Mouse (Mus musculus): ENCODE results near the gene Rtn4rl1. TPM values are rescaled to one million over a fixed set of nuclear protein-coding genes. Genes with fewer than 3 reads are reported as not detected.
"Not testable (repeated sequence)": the region's sequence is repeated elsewhere in the genome, so short reads cannot be mapped to it uniquely, and the experiment has no call there.

Rtn4rl1 gene
- polyA plus RNA-seq, 1 experiment from 2014 or later = 2.0 TPM

DNA sequence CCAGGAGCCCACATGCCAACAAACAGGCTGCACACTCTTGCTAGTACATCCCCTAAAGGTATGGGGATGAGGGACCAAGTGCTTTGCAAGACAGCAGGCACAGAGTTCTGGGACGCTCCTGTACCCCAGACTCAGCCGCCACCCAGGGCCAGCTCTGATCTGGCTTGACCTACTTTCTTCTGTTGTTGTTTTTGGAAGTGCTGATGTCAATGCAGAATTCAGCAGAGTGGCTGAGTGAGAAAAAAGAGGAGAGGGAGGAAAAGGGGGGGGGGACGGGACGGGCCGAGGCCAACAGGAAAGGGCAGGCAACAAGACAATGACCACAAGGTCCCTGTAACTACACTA lies 86.5 kb downstream of the Rtn4rl1 start:
- ATAC-seq (replicated peaks; ENCODE audit: low FRiP score, low TSS enrichment, low read depth) = no peak
- no peak overlapping the region for H3K9ac ChIP-seq (ENCODE audit: low read length)

DNA sequence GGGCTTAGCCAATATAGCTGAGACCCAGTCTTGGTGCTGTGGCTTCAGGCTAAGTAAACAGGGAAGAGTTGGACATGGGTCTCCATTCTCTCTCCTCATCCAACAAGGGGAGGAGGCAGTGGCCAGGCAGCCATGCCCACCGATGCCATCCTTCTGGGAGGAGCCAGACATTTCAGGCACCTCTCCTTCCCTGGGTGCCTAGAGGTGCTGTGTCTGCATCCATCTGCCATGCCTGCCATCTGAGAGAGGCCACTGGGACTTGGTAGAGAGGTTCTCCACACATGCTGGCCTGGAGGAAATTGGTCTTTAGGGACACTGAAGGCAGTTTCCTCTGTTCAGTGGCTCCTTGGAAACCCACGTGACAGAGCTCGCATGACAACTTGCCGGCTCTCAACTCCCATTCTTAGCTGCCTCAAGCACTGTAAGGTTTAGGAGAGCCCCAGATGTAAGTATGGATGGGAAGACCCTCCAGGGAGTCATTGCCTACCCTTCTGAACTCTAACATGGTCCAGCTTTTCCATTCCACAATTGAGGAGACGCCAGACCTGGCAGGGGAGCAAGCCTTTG lies 86.9 kb downstream of the Rtn4rl1 start:
- ATAC-seq (replicated peaks; ENCODE audit: low FRiP score, low TSS enrichment, low read depth) (no peak), DNase-seq (ENCODE audit: low spot score) (no peak)
- no peak overlapping the region for H3K9ac ChIP-seq (ENCODE audit: low read length)
- H3K36me3 ChIP-seq (ENCODE audit: control insufficient read depth, insufficient read depth, low read length) = no peaks in the 10 kb centered on the region
- no peak overlapping the region for H3K4me3 ChIP-seq (ENCODE audit: low read depth, low read length)
- WGBS = 65% methylated on average over 5 of the region's 5 CpGs
- H3K27ac ChIP-seq (ENCODE audit: low read depth) = no peak overlapping the region
- peaks cover 37% of the 10 kb centered on the region for H3K27me3 ChIP-seq (replicated peaks; ENCODE audit: control insufficient read depth, insufficient read depth, low read length)
- H3K4me1 ChIP-seq (replicated peaks; ENCODE audit: control insufficient read depth, insufficient read depth, low read length) = peaks cover 12% of the 10 kb centered on the region; the same call in 1 of the 2 replicates
- no peak overlapping the region for H3K4me2 ChIP-seq (ENCODE audit: low read length)
- no peaks in the 10 kb centered on the region for H3K9me3 ChIP-seq (ENCODE audit: control insufficient read depth, low read length)

More for the DNA sequence above, 86.5 kb downstream of the Rtn4rl1 start:
- H3K4me3 ChIP-seq (ENCODE audit: low read depth, low read length) = no peak overlapping the region
- no peaks in the 10 kb centered on the region for H3K9me3 ChIP-seq (ENCODE audit: control insufficient read depth, low read length)
- H3K4me2 ChIP-seq (ENCODE audit: low read length) = no peak overlapping the region
- H3K36me3 ChIP-seq (ENCODE audit: control insufficient read depth, insufficient read depth, low read length) = no peaks in the 10 kb centered on the region
- peaks cover 37% of the 10 kb centered on the region for H3K27me3 ChIP-seq (replicated peaks; ENCODE audit: control insufficient read depth, insufficient read depth, low read length)
- H3K27ac ChIP-seq (ENCODE audit: low read depth) = no peak overlapping the region
- 66% methylated on average over 5 of the region's 5 CpGs for WGBS
- no peak for DNase-seq (ENCODE audit: low spot score)
- H3K4me1 ChIP-seq (replicated peaks; ENCODE audit: control insufficient read depth, insufficient read depth, low read length) = peaks cover 15% of the 10 kb centered on the region

DNA sequence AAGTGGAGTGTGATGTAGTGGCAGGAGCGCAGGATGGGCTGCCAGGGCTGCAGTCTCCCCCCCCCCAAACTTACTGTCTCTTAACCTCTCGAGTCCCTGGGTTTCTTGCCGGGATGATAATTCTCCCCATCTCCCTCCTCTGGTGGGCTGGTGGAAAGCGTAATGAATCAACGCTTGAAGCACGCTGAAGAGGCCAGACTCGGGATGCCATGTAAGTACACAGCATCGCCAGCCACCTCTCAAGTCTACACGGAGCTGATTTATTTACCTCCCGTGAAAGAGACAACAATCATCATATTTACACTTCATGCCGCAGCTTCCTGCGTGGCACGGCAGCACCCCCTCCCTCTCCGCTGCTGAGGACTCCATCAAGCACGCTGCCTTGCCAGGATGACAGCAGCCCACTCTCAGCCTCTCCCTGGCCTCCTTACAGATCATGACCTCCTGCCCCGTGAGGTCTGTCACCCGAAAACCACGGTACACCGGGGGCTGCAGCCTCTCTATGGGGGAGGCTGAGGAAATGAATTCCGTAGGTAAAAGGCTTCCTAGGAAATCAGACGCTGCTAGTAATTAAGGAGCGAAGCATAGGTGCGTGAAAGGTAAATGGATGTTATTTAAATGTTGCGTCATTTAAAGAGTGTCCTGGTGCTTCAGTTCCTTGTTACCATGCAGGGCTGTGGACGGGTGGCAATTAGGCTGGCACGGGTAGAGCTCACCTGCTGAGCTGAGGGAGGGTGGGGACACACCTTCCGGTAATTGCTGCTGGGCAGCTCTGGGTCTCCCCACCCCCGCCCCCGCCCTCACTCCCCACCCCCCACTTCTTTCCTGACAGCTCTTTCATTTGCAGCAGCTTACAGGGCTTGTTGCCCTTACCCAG lies 88.0 kb downstream of the Rtn4rl1 start:
- no peak for DNase-seq (ENCODE audit: low spot score)
- H3K4me1 ChIP-seq (replicated peaks; ENCODE audit: control insufficient read depth, insufficient read depth, low read length) = peaks cover 12% of the 10 kb centered on the region; the same call in 1 of the 2 replicates
- WGBS = 7% methylated on average over 29 of the region's 29 CpGs
- no peak overlapping the region for H3K9ac ChIP-seq (ENCODE audit: low read length)
- H3K9me3 ChIP-seq (ENCODE audit: control insufficient read depth, low read length) = no peaks in the 10 kb centered on the region
- H3K4me2 ChIP-seq (ENCODE audit: low read length) = peak overlapping the region; percentile 23
- peak overlapping the region; percentile 8; the same call in 1 of the 2 replicates for H3K4me3 ChIP-seq (ENCODE audit: low read depth, low read length)
- no peak overlapping the region for H3K27ac ChIP-seq (ENCODE audit: low read depth)
- ATAC-seq (replicated peaks; ENCODE audit: low FRiP score, low TSS enrichment, low read depth) = no peak
- no peaks in the 10 kb centered on the region for H3K36me3 ChIP-seq (ENCODE audit: control insufficient read depth, insufficient read depth, low read length)
- H3K27me3 ChIP-seq (replicated peaks; ENCODE audit: control insufficient read depth, insufficient read depth, low read length) = peaks cover 37% of the 10 kb centered on the region

DNA sequence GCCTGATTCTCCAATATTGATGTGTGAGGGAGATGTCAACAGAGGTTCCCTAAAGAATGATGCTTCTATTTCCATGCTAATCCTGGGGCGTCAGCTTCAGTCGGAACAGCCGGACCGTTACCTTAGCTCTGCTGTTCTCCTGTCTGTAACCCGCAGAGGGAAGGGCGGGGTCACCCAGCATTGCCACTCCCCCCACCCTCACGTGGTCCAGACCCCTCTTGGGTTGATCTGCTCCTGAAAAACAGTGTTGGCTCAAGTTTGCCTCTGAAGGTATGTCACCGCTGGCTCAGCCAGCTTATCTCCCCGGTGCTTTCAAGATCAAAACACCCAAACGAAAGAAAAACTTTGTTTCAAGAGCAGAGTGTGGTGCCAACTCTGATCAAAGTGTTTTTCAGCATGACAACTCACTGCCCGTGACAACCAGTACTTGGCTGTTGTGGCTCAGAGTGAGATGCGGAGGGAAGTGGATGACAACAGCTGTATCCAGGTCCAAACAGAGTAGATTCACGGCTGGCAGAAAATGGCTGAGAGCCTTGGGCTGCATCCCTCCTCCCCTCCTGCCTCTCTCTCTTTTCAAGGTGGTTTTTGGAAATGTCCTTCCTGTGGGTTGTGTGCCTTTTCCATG lies 89.0 kb downstream of the Rtn4rl1 start:
- Histone ChIP-seq H3K9me3 (ENCODE audit: control insufficient read depth, low read length) (no peaks in the 10 kb centered on the region), H3K27ac (ENCODE audit: low read depth) (no peak overlapping the region), H3K9ac (ENCODE audit: low read length) (no peak overlapping the region), H3K4me1 (replicated peaks; ENCODE audit: control insufficient read depth, insufficient read depth, low read length) (peaks cover 12% of the 10 kb centered on the region; the same call in 1 of the 2 replicates), H3K27me3 (replicated peaks; ENCODE audit: control insufficient read depth, insufficient read depth, low read length) (peaks cover 37% of the 10 kb centered on the region), H3K4me2 (ENCODE audit: low read length) (peak overlapping the region; percentile 23; the same call in 1 of the 2 replicates), H3K4me3 (ENCODE audit: low read depth, low read length) (no peak overlapping the region), H3K36me3 (ENCODE audit: control insufficient read depth, insufficient read depth, low read length) (no peaks in the 10 kb centered on the region)
- WGBS = 10% methylated on average over 13 of the region's 13 CpGs
- no peak for ATAC-seq (replicated peaks; ENCODE audit: low FRiP score, low TSS enrichment, low read depth)
- no peak for DNase-seq (ENCODE audit: low spot score)

DNA sequence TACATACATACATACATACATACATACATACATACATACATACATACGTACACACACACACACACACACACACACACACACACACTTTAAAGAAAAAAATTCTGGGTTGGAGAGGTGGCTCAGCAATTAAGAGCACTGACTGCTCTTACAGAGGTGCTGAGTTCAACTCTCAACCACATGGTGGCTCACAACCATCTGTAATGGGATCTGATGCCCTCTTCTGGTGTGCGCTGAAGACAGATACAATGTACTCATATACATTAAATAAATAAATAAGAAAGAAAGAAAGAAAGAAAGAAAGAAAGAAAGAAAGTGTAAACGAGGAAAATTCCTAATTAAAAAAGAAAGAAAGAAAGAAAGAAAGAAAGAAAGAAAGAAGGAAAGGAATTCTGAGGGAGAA lies 90.2 kb downstream of the Rtn4rl1 start:
- not testable (repeated sequence) for ATAC-seq (replicated peaks; ENCODE audit: low FRiP score, low TSS enrichment, low read depth); H3K36me3 ChIP-seq (ENCODE audit: control insufficient read depth, insufficient read depth, low read length); H3K4me2 ChIP-seq (ENCODE audit: low read length); H3K9ac ChIP-seq (ENCODE audit: low read length); H3K27ac ChIP-seq (ENCODE audit: low read depth); DNase-seq (ENCODE audit: low spot score); H3K4me3 ChIP-seq (ENCODE audit: low read depth, low read length); H3K9me3 ChIP-seq (ENCODE audit: control insufficient read depth, low read length)
- Histone ChIP-seq H3K27me3 (replicated peaks; ENCODE audit: control insufficient read depth, insufficient read depth, low read length) (peaks cover 37% of the 10 kb centered on the region), H3K4me1 (replicated peaks; ENCODE audit: control insufficient read depth, insufficient read depth, low read length) (peaks cover 12% of the 10 kb centered on the region; the same call in 1 of the 2 replicates)
- 69% methylated on average over 3 of the region's 3 CpGs for WGBS

DNA sequence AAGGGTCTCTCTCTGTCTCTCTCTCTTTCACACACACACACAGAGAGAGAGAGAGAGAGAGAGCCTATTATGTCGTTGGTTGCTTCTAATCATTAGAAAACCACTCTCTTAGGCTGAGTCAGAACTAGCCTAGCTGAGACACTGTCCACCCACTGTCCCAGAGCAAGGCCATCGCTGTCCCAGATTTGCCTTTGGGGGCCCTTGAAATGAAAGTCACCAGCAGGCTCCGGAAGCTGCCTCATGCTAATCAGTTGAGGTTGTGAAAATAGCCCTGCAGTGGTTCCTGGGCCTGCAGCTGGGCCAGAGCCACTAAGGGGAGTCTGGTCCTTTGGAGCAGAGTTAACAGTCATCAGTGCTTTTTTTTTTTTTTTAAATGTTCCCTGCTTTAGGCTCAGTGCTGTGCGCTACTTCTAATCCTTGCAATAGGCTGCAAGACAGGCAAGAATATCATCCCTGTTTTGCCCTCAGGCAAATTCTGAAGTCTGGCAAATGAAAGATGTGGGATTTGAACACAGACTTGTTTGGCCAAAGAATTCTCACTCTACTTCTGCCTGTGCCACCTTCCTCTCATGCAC lies 92.4 kb downstream of the Rtn4rl1 start:
- no peak overlapping the region for H3K4me3 ChIP-seq (ENCODE audit: low read depth, low read length)
- H3K27me3 ChIP-seq (replicated peaks; ENCODE audit: control insufficient read depth, insufficient read depth, low read length) = peaks cover 27% of the 10 kb centered on the region
- no peak overlapping the region for H3K27ac ChIP-seq (ENCODE audit: low read depth)
- H3K9ac ChIP-seq (ENCODE audit: low read length) = no peak overlapping the region
- WGBS = 47% methylated on average over 4 of the region's 4 CpGs
- H3K4me1 ChIP-seq (replicated peaks; ENCODE audit: control insufficient read depth, insufficient read depth, low read length) = peaks cover 9% of the 10 kb centered on the region; the same call in 1 of the 2 replicates
- H3K9me3 ChIP-seq (ENCODE audit: control insufficient read depth, low read length) = no peaks in the 10 kb centered on the region
- no peak overlapping the region for H3K4me2 ChIP-seq (ENCODE audit: low read length)
- no peaks in the 10 kb centered on the region for H3K36me3 ChIP-seq (ENCODE audit: control insufficient read depth, insufficient read depth, low read length)
- no peak for ATAC-seq (replicated peaks; ENCODE audit: low FRiP score, low TSS enrichment, low read depth)
- DNase-seq (ENCODE audit: low spot score) = no peak

DNA sequence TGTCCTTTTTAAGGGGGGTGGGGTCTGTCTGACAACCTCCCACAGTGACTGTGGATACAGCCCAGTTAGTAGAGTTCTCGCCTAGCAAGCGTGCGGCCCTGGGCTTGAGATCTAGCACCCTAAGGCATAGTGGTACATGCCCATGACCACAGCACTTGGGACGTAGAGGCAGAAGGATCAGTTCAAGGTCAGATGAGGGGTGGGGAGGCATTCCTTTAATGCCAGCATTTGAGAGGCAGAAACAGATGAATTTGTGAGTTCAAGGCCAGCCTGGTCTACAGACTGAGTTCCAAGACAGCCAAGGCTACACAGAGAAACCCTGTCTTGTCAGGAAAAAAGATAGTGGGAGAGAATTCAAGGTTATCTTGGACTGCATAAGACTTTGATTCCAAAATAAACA lies 93.3 kb downstream of the Rtn4rl1 start:
- no peak for ATAC-seq (replicated peaks; ENCODE audit: low FRiP score, low TSS enrichment, low read depth)
- 81% methylated on average over 4 of the region's 4 CpGs for WGBS

DNA sequence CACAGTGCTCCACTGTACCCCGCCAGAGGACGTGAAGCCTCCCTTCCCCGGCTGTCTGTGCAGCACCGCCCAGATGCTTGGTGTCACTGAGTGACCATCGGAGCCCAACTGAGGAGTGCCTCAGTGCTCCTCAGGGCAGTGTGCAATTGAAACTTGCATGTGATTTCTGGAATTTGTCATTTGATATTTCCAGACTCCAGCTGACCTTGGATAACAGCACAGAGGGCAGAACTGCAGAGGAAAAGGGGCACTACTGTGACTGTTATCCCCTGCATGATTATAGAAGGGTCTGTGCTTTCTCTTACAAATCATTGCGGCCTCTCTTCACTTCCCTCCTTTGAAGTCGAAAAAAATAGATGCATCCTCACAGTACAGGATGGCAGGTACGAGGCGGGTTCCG lies 94.4 kb downstream of the Rtn4rl1 start:
- H3K4me1 ChIP-seq (replicated peaks; ENCODE audit: control insufficient read depth, insufficient read depth, low read length) = peaks cover 3% of the 10 kb centered on the region; the same call in 1 of the 2 replicates
- H3K9ac ChIP-seq (ENCODE audit: low read length) = no peak overlapping the region
- DNase-seq (ENCODE audit: low spot score) (no peak), ATAC-seq (replicated peaks; ENCODE audit: low FRiP score, low TSS enrichment, low read depth) (no peak)
- no peaks in the 10 kb centered on the region for H3K36me3 ChIP-seq (ENCODE audit: control insufficient read depth, insufficient read depth, low read length)
- no peak overlapping the region for H3K4me3 ChIP-seq (ENCODE audit: low read depth, low read length)
- H3K9me3 ChIP-seq (ENCODE audit: control insufficient read depth, low read length) = no peaks in the 10 kb centered on the region
- 79% methylated on average over 10 of the region's 10 CpGs for WGBS
- no peak overlapping the region for H3K4me2 ChIP-seq (ENCODE audit: low read length)
- no peak overlapping the region for H3K27ac ChIP-seq (ENCODE audit: low read depth)
- peaks cover 16% of the 10 kb centered on the region; the same call in 1 of the 2 replicates for H3K27me3 ChIP-seq (replicated peaks; ENCODE audit: control insufficient read depth, insufficient read depth, low read length)

More for the DNA sequence above, 93.3 kb downstream of the Rtn4rl1 start:
- Histone ChIP-seq H3K4me2 (ENCODE audit: low read length) (no peak overlapping the region), H3K4me1 (replicated peaks; ENCODE audit: control insufficient read depth, insufficient read depth, low read length) (0 out of 2 replicates have a peak, but pooled peaks cover 5% of the 10 kb centered on the region), H3K4me3 (ENCODE audit: low read depth, low read length) (no peak overlapping the region), H3K36me3 (ENCODE audit: control insufficient read depth, insufficient read depth, low read length) (no peaks in the 10 kb centered on the region), H3K27me3 (replicated peaks; ENCODE audit: control insufficient read depth, insufficient read depth, low read length) (peaks cover 18% of the 10 kb centered on the region), H3K27ac (ENCODE audit: low read depth) (no peak overlapping the region), H3K9me3 (ENCODE audit: control insufficient read depth, low read length) (no peaks in the 10 kb centered on the region), H3K9ac (ENCODE audit: low read length) (no peak overlapping the region)
- DNase-seq (ENCODE audit: low spot score) = no peak
